Mouse (Mus musculus) heart, embryonic 12.5 days (tissue): ENCODE measurements around the gene Ccsap. TPM values are rescaled to one million over a fixed set of nuclear protein-coding genes. Genes with fewer than 3 reads are reported as not detected.

Experiments used
- ATAC-seq: fragments of 200-750 bp; cut with Nextera tagmentation; 2 replicates; pipeline ENCODE4 v1.8.0; 2017; ENCODE audit warnings: moderate TSS enrichment, moderate library complexity; ENCODE audit not compliant: insufficient number of reproducible peaks, low FRiP score
- H3K27ac ChIP-seq: fragments of 300-500 bp; sonication (generic); 2 replicates; pipeline ENCODE4 v1.5.1; 2016; ENCODE audit warnings: mild to moderate bottlenecking, moderate library complexity; ENCODE audit not compliant: poor library complexity, severe bottlenecking
- H3K27me3 ChIP-seq: fragments of 300-500 bp; sonication (generic); replicated peaks from 2 replicates; pipeline ENCODE4 v1.6.1; 2016; ENCODE audit warnings: mild to moderate bottlenecking, moderate library complexity
- H3K36me3 ChIP-seq: fragments of 300-500 bp; sonication (generic); 2 replicates; pipeline ENCODE4 v1.6.1; 2016; ENCODE audit warnings: mild to moderate bottlenecking, moderate library complexity
- H3K4me1 ChIP-seq: fragments of 300-500 bp; sonication (generic); replicated peaks from 2 replicates; pipeline ENCODE4 v1.6.1; 2016; ENCODE audit warnings: mild to moderate bottlenecking
- H3K4me2 ChIP-seq: fragments of 300-500 bp; sonication (generic); 2 replicates; pipeline ENCODE4 v1.6.1; 2016; ENCODE audit warnings: mild to moderate bottlenecking, moderate library complexity
- H3K4me3 ChIP-seq: fragments of 300-500 bp; sonication (generic); 2 replicates; pipeline ENCODE4 v1.5.1; 2016; ENCODE audit warnings: mild to moderate bottlenecking
- H3K9ac ChIP-seq: fragments of 300-500 bp; sonication (generic); 2 replicates; pipeline ENCODE4 v1.6.1; 2016; ENCODE audit warnings: mild to moderate bottlenecking, moderate library complexity
- H3K9me3 ChIP-seq: fragments of 300-500 bp; sonication (generic); replicated peaks from 2 replicates; pipeline ENCODE4 v1.6.1; 2016; ENCODE audit warnings: mild to moderate bottlenecking, moderate library complexity
- WGBS: fragments of 180-500 bp; shearing (Covaris S2); methylation state at CpG from one replicate; pipeline ENCODE4 v1.1.7; 2016; 5-methylcytosine and 5-hydroxymethylcytosine counted together
- polyA plus RNA-seq: library from polyadenylated mRNA; unstranded; fragments of >200 nt; fragmentation: Nextera tagmentation; extraction: Ambion mirVana; gene quantifications from 2 replicates; pipeline ENCODE4 v1.2.1, GENCODE M21; 2016

The Ccsap gene
- polyA plus RNA-seq, 1 experiment from 2014 or later = 4.1 TPM

DNA sequence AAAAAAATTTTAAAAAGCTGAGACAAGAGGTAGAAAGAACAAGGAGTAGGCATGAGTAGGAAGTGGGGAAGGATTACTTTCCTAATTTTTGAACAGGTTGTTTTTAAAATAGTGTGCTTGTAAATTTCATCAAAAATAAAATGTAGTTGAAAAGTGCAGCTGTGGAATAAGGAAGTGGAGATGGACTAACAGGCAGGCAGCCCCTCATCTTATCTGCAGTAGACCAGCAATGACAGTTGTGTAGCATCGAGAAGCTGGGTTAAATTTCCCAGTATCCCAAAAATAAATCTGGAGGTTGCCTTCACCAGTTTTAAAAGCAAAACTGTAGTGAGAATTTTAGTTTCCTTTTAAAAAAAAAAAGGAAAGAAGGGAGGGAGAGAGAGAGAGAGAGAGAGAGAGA, 5.8 kb downstream of the Ccsap start:
- Histone ChIP-seq H3K4me3 (no peak overlapping the region), H3K9ac (no peak overlapping the region), H3K4me2 (no peak overlapping the region), H3K36me3 (no peaks in the 10 kb centered on the region), H3K27ac (no peak overlapping the region), H3K4me1 (peaks cover 6% of the 10 kb centered on the region; the same call in 1 of the 2 replicates), H3K27me3 (no peaks in the 10 kb centered on the region), H3K9me3 (peaks cover 5% of the 10 kb centered on the region; the same call in 1 of the 2 replicates)
- WGBS = 67% methylated on average over 1 of the region's 1 CpGs
- no peak for ATAC-seq

GRCm38 (mm10) chr8:123851590-123851989, 8.4 kb downstream of the Ccsap start:
- no peak for ATAC-seq
- Histone ChIP-seq H3K27ac (no peak overlapping the region), H3K27me3 (no peaks in the 10 kb centered on the region)

GRCm38 (mm10) chr8:123849352-123849751, 10.7 kb downstream of the Ccsap start:
- Histone ChIP-seq H3K9ac (no peak overlapping the region), H3K4me2 (no peak overlapping the region), H3K9me3 (no peaks in the 10 kb centered on the region), H3K36me3 (no peaks in the 10 kb centered on the region), H3K27ac (no peak overlapping the region), H3K4me3 (no peak overlapping the region), H3K27me3 (no peaks in the 10 kb centered on the region), H3K4me1 (no peaks in the 10 kb centered on the region)
- WGBS = 77% methylated on average over 4 of the region's 4 CpGs
- no peak for ATAC-seq

More at GRCm38 (mm10) chr8:123851590-123851989, 8.4 kb downstream of the Ccsap start:
- Histone ChIP-seq H3K9ac (no peak overlapping the region), H3K4me1 (no peaks in the 10 kb centered on the region), H3K36me3 (no peaks in the 10 kb centered on the region), H3K4me2 (no peak overlapping the region), H3K4me3 (no peak overlapping the region), H3K9me3 (peaks cover 5% of the 10 kb centered on the region; the same call in 1 of the 2 replicates)
- 69% methylated on average over 5 of the region's 5 CpGs for WGBS

- H3K9ac ChIP-seq = no peak overlapping the region
- WGBS = 68% methylated on average over 3 of the region's 3 CpGs
- 0 out of 2 replicates have a peak, but pooled peaks cover 1% of the 10 kb centered on the region for H3K36me3 ChIP-seq
- no peak overlapping the region for H3K4me2 ChIP-seq
- H3K4me3 ChIP-seq = no peak overlapping the region
- ATAC-seq = no peak
- no peak overlapping the region for H3K27ac ChIP-seq
- no peaks in the 10 kb centered on the region for H3K4me1 ChIP-seq
- no peaks in the 10 kb centered on the region for H3K9me3 ChIP-seq
- no peaks in the 10 kb centered on the region for H3K27me3 ChIP-seq
Observed at GRCm38 (mm10) chr8:123847546-123847945, 12.5 kb downstream of the Ccsap start.

- Histone ChIP-seq H3K4me3 (no peak overlapping the region), H3K9ac (no peak overlapping the region), H3K27ac (no peak overlapping the region), H3K4me1 (no peaks in the 10 kb centered on the region), H3K36me3 (0 out of 2 replicates have a peak, but pooled peaks cover 10% of the 10 kb centered on the region), H3K4me2 (no peak overlapping the region), H3K9me3 (no peaks in the 10 kb centered on the region), H3K27me3 (no peaks in the 10 kb centered on the region)
- WGBS = 86% methylated on average over 12 of the region's 12 CpGs
- no peak for ATAC-seq
Observed at GRCm38 (mm10) chr8:123846509-123846908, 13.5 kb downstream of the Ccsap start.

GRCm38 (mm10) chr8:123845991-123846390, 14.0 kb downstream of the Ccsap start:
- no peak overlapping the region for H3K4me2 ChIP-seq
- 0 out of 2 replicates have a peak, but pooled peaks cover 10% of the 10 kb centered on the region for H3K36me3 ChIP-seq
- no peaks in the 10 kb centered on the region for H3K4me1 ChIP-seq
- ATAC-seq = no peak
- H3K4me3 ChIP-seq = no peak overlapping the region
- no peak overlapping the region for H3K9ac ChIP-seq
- H3K27ac ChIP-seq = no peak overlapping the region
- H3K9me3 ChIP-seq = no peaks in the 10 kb centered on the region
- WGBS = 91% methylated on average over 10 of the region's 10 CpGs
- H3K27me3 ChIP-seq = no peaks in the 10 kb centered on the region

GRCm38 (mm10) chr8:123845114-123845513, 14.9 kb downstream of the Ccsap start:
- Histone ChIP-seq H3K4me2 (no peak overlapping the region), H3K9ac (no peak overlapping the region), H3K27me3 (no peaks in the 10 kb centered on the region), H3K36me3 (0 out of 2 replicates have a peak, but pooled peaks cover 10% of the 10 kb centered on the region), H3K4me3 (no peak overlapping the region), H3K27ac (no peak overlapping the region), H3K9me3 (no peaks in the 10 kb centered on the region), H3K4me1 (no peaks in the 10 kb centered on the region)
- no peak for ATAC-seq
- WGBS = 86% methylated on average over 13 of the region's 13 CpGs

DNA sequence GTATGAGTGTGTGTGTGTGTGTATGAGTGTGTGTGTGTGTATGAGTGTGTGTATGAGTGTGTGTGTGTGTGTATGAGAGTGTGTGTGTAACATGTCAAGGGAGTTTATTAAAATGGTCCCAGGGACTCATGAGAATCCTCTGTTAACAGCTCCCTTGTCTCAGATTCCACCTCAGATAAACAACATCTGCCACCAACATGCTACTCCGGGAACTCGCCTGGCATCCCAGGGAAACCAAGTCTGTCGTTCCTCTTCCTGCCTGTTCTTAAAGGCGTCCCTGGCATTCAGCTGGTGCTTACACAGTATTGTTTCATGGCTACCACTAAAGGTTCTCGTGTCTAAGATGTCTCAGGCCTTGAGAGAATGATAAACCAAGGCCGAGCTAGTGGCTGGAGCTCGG, 15.7 kb downstream of the Ccsap start:
- Histone ChIP-seq H3K4me1 (no peaks in the 10 kb centered on the region), H3K4me3 (no peak overlapping the region), H3K36me3 (0 out of 2 replicates have a peak, but pooled peaks cover 10% of the 10 kb centered on the region), H3K9ac (no peak overlapping the region), H3K4me2 (no peak overlapping the region), H3K9me3 (no peaks in the 10 kb centered on the region), H3K27ac (no peak overlapping the region), H3K27me3 (no peaks in the 10 kb centered on the region)
- no peak for ATAC-seq
- WGBS = 82% methylated on average over 7 of the region's 7 CpGs

GRCm38 (mm10) chr8:123842086-123842485, 17.9 kb downstream of the Ccsap start:
- Histone ChIP-seq H3K27ac (no peak overlapping the region), H3K4me2 (no peak overlapping the region), H3K4me1 (no peaks in the 10 kb centered on the region), H3K9me3 (no peaks in the 10 kb centered on the region), H3K4me3 (no peak overlapping the region), H3K36me3 (peaks cover 16% of the 10 kb centered on the region; the same call in 1 of the 2 replicates), H3K27me3 (no peaks in the 10 kb centered on the region), H3K9ac (no peak overlapping the region)
- no peak for ATAC-seq
- 84% methylated on average over 12 of the region's 12 CpGs for WGBS

GRCm38 (mm10) chr8:123840578-123841345, 19.2 kb downstream of the Ccsap start:
- Histone ChIP-seq H3K4me3 (no peak overlapping the region), H3K27ac (no peak overlapping the region), H3K4me2 (no peak overlapping the region), H3K27me3 (no peaks in the 10 kb centered on the region), H3K4me1 (no peaks in the 10 kb centered on the region), H3K36me3 (peaks cover 24% of the 10 kb centered on the region), H3K9ac (no peak overlapping the region), H3K9me3 (no peaks in the 10 kb centered on the region)
- WGBS = 89% methylated on average over 15 of the region's 15 CpGs
- ATAC-seq = no peak

DNA sequence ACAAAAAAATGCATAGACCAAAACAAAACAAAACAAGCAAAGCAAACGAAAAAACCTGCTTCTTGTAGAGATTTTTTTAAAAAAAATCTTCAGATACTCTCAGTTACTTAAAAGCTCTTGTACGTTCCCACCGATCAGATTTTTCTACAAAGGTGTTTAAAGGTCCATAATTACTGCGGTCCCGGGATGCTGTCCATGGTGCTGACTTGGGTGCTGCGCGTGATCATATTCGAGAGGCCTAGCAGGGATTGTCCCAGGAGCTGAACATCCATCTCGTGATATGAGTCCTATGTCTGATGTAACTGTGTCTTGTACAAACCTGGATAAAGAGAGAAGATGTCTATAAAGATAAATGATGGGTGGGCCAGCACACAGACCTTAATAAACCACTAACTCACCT, 21.5 kb downstream of the Ccsap start:
- H3K4me3 ChIP-seq = no peak overlapping the region
- H3K4me2 ChIP-seq = no peak overlapping the region
- ATAC-seq = no peak
- no peak overlapping the region for H3K27ac ChIP-seq
- WGBS = 62% methylated on average over 9 of the region's 9 CpGs
- H3K36me3 ChIP-seq = peaks cover 46% of the 10 kb centered on the region
- H3K4me1 ChIP-seq = no peaks in the 10 kb centered on the region
- no peaks in the 10 kb centered on the region for H3K27me3 ChIP-seq
- H3K9me3 ChIP-seq = no peaks in the 10 kb centered on the region
- no peak overlapping the region for H3K9ac ChIP-seq
